Mouse (Mus musculus): ENCODE data around the gene Snx29. TPM values are rescaled to one million over a fixed set of nuclear protein-coding genes. Genes with fewer than 3 reads are reported as not detected.
"Not testable (repeated sequence)": the region's sequence is repeated elsewhere in the genome, so short reads cannot be mapped to it uniquely, and the experiment has no call there.

Gene Snx29
- total RNA-seq, 2 experiments from 2014 or later: 9.2 to 11.9 TPM

DNA sequence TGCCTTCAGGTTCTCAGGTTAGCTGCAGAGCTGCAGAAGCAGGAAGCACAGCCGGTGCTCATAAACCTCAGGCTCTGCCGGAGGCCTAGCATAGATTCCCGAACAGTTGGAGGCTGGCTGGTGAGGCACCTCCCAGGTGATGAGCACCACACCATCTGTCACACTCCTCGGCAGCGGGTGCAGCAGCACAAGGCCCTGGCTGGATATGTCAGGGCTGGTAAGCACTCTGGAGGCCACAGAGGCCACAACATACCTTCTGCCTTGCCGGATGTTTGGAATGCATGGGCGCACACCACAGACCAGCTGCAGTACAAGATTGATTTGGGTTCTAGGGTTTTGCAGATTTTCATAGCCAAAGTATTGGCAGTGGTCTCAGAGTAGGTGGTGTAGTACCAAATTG is 172.2 kb downstream of the Snx29 start:
- no peak for DNase-seq

DNA sequence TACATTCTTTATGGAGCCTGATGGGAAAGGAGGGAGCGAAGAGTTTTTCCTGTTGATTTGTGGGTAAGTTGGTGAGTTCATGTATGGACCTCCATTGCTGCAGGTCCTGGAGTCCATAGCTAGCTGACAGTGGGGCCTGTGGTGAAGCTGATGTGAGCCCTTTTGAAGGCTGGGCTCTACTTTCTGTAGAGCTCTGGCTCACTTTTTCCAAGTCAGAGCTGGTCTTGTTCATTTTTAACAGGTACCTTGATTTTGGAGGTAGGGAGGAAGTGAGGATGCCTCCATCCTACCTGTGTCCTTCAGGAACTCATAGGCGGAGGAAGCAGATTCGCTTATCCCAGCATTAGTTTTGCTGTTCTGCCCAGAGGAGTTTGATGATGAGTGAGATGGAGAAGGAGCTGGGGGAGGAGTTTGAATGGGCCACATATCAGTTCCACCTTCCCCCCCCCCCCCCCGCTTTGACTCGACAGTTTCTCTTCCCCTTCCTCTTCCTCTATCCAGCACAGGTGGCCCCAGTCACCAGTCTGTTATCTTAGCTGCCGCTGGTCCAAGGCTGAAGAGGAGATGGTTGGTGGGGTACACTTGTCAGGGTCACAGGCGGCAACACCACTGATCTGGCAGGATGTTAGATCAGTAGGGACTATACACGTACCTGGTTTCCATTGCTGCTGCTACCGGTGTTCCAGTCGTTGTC is 173.4 kb downstream of the Snx29 start:
- no peak for DNase-seq

DNA sequence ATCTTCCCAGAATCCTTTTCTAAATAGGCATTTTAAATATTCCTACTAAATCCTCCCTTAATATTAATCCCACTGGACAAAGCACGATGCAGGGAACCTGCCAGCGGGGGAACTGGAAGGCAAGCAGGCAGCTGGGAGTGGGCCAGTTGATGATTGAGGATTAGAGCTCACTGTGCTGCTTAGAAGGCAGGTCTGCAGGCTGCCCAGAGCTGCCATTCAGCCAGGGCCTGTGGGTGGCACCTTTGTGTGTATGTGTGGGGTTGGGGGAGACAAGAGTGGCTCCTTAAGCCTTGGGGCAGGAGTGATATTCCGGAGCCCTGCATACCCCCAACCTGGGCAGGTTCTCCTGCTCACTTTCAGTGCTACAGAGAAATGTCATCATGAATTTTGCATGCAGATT is 174.0 kb downstream of the Snx29 start:
- DNase-seq: no peak

DNA sequence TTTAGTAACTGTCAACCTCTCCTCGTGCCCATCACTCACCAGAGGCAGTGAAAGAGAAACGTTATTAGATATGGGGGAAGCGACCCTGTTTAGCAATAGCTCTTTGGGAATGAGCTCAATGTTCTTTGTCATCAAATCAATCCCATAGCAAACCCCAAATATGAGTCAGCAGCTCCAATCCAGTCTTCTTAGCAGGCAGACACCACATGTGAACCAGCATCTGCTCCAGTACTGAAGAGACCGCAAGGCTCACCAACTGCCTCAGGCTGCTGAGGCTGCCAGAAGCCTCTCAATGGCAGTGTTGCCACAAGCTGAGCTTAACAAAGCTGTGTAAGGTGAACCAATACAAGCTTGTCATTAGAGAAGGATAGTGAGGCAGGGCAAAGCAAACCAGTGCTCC is 177.4 kb downstream of the Snx29 start:
- no peak for DNase-seq

DNA sequence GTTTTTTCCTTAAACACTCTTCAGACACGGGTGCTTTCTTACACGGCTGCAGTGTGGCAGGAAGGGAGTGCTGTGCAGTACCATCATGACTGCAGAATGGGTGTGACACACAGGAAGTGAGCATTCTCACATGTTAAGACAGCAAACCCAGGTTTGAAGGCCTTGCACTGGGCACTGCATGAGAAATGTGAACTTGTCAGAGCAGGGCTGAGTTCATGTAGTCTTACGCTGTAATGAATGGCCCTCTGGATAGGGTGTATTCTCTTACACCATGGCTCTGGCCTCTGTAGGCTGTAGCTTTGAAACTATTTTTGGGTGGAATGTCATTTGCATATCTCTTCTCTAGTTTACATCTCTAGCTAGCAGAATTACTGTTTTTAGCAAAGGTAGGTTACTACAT is 178.4 kb downstream of the Snx29 start:
- no peak for DNase-seq

DNA sequence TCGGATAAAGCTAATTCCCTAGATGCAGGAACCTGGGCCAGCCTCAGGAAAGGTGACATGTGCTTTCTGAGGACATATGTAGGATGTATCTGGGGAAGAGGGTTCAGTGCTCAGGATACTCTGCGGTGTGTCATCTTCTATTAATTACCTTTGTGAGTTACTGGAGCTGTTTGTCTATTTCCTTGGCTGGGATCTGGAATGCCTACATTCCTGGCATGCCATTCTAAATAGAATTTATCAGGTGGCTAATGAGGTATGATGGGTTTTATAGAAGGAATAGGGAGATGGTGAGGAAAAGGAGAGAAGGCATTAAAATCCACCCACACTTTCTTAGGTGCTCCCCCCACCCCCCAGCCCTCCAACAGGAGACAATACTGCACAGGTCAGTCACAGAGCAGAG is 178.9 kb downstream of the Snx29 start:
- DNase-seq: no peak

DNA sequence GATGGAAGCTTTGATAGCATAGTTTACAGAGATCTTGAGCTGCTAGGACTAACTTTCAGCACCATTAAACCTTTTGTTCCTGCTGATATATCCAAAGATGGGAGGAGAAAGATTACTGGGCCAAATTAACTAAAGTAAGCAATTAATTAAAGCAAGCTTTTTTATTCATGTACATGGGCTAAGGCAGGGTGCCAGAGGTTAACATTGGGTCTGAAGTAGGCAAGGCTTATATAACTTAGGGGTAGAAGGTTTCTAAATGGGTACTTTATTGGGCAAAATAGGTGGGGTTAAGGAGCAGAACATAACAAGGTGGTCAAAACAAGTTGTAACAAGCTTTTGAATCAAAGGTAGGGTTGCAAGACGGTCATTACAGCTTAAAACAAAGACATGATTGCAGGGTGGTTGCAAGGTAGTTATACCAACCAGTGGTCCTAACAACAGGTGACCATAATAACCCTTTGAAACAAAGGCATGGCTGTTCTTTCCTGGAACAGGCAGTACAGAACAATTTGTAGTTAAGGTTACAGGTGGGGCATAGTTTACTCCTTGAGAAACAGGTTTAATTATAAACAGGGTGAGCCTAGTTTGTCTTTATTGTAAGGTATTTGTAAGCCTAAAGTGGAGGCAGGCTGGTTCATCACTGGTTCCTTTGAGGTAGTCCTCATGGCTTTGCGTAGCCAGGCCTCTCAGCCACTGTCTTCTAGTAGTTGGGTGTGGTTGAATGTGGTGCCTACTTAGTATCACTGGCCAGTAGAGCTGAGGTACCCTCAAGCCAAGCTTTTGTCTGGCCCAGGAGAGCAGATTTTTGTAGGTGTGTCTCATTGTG is 182.2 kb downstream of the Snx29 start:
- no peak for DNase-seq

DNA sequence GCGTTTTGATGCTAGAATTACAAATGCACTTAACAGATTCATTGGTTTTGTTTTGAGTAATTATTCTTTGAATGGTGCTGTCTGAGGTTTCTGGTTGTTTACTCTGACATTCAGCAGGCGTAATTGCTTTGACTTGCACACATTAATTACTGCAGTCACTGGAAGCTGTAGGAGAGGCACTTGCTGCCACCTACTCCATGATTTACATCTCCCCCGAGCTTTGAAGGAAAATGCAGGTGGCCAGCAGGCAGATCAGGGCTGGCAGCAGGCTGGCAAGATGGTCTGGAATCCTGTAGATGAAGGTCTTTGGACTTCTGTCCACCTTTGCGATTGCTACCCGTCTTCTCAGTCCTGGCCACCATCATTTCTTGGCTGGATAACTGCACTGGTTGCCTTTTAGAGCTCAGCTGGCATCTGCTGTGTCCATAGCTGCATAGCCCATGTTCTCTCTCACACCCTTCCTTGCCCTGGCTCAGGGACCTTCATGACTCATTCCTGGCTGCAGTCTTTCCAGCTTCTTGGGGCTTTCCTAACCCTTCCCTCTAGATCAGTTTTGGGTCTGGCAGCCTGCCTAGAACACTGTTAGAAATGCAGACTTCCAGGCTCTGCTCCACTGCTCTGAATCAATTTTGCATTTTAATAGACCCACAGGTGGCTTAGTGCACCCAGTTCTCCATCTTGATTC is 182.9 kb downstream of the Snx29 start:
- peak; percentile 83 for DNase-seq

DNA sequence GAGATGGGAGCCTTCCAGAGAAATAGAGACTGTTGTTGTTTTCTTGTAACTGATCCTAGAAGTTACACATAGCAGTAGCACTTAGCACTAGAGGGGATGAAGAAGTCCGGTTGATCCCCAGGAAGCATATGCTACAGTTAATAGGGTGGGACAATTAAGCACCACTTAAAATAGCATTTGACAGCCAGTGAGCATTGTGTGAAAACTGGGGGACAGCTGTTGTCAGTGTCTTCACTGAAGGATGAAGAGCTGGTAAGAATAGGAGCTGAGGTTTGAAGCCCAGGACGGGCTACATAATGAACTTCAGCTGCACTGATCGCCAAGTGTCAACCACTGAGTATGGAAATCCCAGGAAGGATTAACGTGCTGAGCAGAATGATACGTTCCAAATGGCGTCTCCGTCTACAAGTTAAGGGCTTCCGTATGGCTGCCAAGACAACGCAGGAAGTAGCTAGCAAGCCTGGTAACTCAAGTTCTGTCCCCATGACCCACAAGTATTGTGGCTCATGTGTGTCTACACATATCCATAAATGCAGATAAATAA is 184.6 kb downstream of the Snx29 start:
- DNase-seq: no peak

DNA sequence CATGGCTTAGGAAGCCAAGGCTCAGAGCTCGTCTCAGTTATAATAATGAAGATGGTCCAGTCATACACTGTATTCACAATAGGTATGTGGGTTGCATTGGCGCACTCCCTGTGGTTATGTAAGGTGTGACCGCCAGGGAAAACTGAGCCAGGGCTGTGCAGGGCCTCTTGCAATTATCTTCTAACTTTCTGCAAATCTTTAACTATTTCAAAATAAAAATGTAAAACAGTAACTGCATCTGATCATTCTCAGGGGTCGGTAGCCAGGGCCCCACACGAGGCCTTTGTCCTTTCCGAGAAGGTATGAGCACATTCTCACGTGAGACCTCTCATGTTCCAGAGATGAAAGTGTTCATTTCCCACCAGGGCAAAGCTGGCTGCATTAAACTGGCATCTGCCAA is 185.6 kb downstream of the Snx29 start:
- DNase-seq: no peak

DNA sequence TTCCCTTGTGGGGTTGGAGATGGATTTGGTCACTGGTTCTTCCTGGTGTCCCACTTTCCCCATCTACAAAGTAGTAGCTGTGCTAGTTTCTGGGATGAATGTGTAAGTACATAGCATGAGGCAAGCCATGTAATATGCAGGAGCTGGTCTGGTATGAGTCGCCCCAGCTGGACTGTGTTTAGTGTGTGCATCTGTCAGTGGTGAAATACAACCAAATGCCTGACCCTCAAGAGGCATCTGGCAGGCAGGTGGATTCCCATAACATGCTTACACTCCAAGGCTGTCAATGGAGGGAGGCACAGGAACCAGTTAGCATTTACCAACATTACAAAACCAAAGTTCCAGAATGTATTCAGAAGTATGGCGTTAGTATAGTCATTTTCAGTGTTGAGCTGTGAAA is 187.7 kb downstream of the Snx29 start:
- DNase-seq: no peak

DNA sequence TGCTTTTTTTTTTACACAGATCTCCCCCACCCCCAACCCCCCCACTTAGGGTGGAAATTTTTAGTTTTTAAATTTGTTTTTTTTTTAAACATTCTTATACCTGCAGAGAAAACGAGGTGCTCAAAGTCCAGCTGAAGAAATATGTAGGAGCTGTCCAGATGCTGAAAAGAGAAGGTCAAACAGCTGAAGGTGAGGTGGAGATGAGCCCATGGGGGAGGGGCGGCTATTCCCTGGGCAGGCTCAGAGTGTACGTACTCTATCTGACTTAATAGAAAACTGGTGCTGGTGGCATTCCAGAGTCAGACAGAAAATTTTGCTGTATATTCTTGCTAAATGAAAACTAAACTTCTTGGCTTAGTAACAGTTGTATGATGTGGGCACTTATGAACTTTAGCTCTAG is 188.1 kb downstream of the Snx29 start:
- DNase-seq: no peak

DNA sequence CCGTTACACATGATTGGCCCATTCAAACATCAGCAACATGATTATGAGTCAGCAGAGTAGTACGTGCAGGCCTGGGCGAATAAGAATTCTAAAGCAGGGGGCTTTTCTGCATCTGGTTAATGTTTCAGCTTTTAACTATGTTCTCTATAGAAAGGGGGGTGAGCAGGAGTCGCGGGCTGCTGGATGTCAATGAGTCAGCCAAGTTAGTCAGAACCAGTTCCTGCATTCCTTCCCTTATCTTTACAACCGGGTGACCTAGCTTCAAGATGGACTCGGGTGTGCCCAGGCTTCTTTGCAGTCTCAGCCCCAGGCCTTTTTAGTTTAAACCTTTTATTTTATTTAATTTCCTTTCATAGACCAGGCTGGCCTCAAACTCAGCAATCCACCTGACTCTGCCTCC is 189.0 kb downstream of the Snx29 start:
- not testable (repeated sequence) for DNase-seq

DNA sequence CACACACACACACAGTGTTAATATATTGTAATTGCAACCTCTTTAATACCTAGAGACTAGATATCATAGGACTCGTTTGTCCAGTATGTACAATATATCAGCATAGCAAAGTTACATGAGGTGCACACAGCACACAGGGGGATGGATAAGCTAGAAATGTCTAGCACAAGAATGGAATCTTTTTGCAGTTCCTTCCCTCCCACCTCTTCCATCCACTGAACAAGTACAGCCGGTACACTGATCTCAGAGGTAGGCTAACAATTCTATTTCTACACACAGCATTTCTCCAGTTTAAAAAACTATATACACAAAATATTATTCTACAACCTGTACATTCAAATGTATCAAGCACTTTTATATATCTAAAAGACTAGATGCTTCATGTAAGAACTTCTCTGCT is 194.0 kb downstream of the Snx29 start:
- DNase-seq: no peak

DNA sequence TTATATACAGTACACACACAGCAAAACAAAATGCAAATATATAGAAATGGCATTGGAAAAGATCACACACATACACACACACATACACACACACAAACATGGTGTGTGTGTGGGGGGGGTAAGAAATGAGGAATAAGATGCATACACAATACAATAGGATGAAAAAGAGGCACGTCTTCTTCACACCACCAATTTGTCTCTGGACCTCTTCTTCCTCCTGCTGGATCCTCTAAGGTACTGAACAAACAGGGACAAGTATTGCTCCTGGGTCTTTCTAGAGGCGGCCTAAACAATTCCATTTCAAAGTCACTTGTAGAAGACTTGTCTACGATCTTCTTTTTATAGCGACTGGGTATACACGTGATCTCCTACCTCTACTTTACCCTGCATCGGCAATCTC is 194.7 kb downstream of the Snx29 start:
- no peak for DNase-seq

DNA sequence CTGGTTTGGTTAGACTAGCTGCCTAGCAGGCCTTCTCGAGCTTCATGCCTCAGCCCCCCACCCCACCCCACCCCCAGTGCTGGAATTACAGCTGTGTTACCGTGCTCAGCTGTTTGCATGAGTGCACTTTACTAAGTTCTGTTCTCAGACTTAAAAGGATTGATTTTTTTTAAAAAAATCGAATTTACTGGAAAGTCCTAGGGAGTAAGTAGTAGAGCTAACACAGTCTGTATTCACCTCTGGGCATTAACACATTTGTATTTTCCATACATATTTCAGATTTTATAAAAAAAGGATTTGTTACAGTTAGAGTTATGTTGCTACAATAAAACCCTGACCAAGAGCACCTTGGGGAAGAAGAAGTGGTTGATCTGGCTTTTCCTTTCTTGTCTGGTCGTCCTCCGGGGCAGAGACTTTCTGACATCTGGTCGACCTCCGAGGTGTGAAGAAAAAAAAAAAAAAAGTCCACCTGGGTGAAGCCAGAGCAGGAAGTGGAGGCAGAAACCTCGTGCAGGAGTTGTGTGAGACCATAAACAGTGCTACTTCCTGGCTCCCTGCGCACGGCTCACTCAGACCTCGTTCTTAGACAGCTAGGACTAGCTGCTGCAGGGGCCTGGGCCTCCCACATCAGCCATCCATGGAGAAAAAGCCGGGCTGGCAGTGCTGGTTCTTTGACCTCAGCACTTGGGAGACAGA is 196.2 kb downstream of the Snx29 start:
- DNase-seq: no peak

DNA sequence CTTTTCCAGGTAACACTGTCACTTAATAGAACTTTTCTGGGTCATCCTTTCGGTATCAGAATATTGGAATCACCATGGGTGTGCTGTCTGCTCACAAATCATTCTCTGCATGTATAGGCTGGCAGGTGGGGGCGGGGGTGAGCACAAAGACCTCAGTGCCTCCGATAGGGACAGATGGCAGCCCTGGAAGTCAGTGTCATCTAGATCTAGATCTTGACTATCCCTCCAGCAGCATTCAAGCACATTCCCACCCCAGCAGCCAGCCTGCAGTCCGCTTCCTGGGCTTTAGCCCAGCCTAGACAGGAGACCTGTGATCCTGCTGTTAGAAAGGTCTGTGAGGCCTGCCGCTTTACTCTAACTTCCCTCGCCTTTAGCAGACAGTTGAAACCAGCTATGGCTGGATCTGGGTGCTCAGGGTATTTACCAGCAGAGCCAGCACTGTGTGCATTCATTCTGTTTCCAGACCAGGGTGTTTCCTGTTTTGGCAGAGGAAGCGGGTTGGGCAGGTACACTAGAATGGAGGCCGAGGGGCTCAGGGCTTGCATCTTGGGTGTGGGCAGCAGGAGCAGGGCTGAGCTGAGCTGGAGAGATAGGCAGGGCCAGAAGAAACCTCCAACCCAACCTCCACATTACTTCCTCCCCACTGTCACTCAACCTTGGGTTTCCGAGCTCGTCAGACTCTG is 203.5 kb downstream of the Snx29 start:
- DNase-seq: no peak

DNA sequence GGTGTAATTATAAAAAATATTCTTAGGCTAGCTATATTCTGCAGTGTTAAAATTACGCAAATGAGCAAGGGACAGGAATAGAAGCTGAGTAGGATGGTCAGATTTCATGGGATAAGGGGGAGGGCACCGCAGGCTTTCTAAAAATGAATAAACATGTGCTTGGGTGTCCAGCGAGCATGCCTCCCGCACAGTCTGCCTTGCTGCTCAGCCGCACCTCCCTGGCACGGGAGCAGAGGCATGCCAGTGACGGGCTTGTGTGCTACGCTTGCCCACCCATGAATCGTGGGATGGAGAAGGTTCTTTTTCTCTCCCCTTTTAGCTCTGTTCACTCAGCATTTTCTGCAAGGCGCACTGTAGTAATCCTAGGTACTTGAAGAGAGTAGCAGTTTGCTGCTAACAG is 204.3 kb downstream of the Snx29 start:
- peak; percentile 53 for DNase-seq

DNA sequence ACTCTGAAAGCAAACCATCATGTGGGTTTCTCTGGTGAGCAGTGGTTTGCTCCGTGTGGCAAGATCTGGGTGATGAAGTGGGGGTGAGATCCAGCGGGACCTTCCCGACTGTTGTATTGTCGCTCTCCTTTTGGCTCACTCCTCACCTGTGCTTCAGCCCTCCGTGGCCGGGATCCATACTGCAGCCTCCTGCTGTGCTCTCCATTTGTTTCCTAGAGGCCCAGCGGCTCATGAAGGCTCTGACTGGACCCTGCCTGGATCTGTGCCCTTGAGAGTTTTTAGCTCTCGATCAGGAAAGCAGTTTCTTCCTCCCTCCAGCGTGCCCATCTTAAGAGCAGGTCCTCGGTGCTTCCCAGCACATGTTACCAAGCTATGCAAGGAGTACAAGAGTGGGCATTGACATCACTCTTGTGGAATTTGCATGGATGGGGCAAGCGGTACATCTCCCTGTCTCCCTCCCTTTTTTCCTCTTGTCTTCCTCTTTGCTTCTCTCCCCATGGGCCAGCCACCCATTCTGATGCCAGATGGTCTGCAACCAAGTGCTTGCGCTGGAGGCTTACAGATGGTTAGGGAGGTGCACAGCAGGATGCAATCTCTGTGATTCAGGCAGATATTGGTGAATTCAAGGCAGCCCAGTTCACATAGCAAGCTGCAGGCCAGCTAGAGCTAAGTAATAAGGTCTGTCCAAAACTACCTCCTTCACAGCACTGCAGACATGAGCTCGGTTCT is 207.9 kb downstream of the Snx29 start:
- no peak for DNase-seq

DNA sequence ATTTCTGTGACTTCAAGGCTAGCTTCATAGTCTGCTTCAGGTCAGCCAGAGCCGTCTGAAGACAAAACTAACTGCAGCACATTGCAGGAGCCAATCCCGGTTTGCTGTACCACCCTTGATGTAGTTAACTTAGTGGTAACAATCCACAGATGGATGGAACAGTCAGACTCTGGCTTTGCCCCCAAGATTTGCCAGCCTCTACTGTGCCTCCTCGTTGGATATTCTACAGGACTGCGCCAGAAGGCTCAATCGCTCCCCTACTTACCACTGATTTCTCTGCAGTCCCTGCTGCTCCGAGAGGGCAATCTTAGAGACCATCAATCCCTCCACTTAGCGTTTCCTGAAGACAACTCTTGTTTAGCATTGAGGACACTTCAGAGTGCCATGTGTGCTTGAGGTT is 208.7 kb downstream of the Snx29 start:
- no peak for DNase-seq

DNA sequence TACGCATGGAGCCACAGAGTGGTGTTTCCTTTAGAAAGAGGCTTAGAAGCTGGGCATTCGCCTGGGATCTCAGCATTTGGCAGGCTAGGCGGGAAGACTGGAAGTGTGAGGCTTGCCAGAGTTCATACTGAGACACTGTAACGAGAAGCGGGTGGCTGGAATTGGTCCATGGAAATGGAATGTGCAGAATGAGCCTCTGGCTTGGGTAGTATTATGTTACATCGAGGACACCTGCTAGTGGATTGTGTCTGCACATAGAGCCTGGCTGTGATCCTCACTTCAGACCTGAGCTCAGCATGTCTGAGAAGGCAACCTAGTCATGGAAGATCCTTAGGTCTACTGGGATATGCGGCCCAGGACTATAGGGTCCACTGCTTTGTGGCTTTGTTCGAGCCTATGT is 209.9 kb downstream of the Snx29 start:
- peak; percentile 88 for DNase-seq
